15 mouse cellular contexts compared by ENCODE assay signal in genomic region chr10:80572477-80572876, GRCm38 (mm10). TPM values are rescaled to one million over a fixed set of nuclear protein-coding genes. Genes with fewer than 3 reads are reported as not detected.
DNase-seq lines count a peak whose midpoint lies in the region; ATAC-seq and TF ChIP-seq lines count a peak whose summit lies in the region.
"Had no signal": no experiment of that assay in that cellular context is flagged by ENCODE, and none has a peak within 500 bp of the region (broad histone marks: within the 10 kb centered on the region; RNA-seq: fewer than 3 reads in every experiment).

No protein-coding gene starts in this region.

- peaks cover 15% of the 10 kb centered on the region for H3K36me3 ChIP-seq in heart, embryonic 10.5 days
- peaks cover 53% of the 10 kb centered on the region for H3K36me3 ChIP-seq in E14TG2a.4 (ENCODE audit: insufficient read depth, low read length)
- H3K36me3 ChIP-seq in liver, embryonic 16.5 days (ENCODE audit: control insufficient read depth, insufficient read depth): peaks cover 10% of the 10 kb centered on the region
- H3K36me3 ChIP-seq in hindbrain, embryonic 10.5 days: peaks cover 12% of the 10 kb centered on the region

- DNase-seq in heart, embryonic 10.5 days (ENCODE audit: low spot score): no peak
- no peak for DNase-seq in heart, postnatal 25 days (ENCODE audit: low spot score)
- DNase-seq in hindbrain, embryonic 10.5 days (ENCODE audit: low spot score): no peak
- no peak for DNase-seq in MN1 (ENCODE audit: low spot score)
- no peak for DNase-seq in retina, embryonic 14.5 days (ENCODE audit: low spot score)
- DNase-seq: heart, adult 11 months; heart, postnatal 4 days; kidney, postnatal 36 days; lung, adult 2 months had no signal

- ATAC-seq in erythroblast, adult 5-6 weeks (replicated peaks; ENCODE audit: low FRiP score, poor library complexity, severe bottlenecking): peak; percentile 33
- ATAC-seq in liver, embryonic 16.5 days (ENCODE audit: low read depth): peak; percentile 49
- ATAC-seq: intestine, embryonic 15.5 days had no signal

- H3K27ac ChIP-seq in heart, embryonic 10.5 days: peak overlapping the region; percentile 83; the same call in 1 of the 2 replicates
- peak overlapping the region; percentile 98 for H3K27ac ChIP-seq in liver, embryonic 16.5 days (ENCODE audit: low read length)
- H3K27ac ChIP-seq in hindbrain, embryonic 10.5 days: no peak overlapping the region

- no peak overlapping the region for H3K4me3 ChIP-seq in heart, embryonic 10.5 days
- H3K4me3 ChIP-seq in E14TG2a.4 (replicated peaks; ENCODE audit: low read length): peak overlapping the region; percentile 72; the same call in 1 of the 2 replicates
- peak overlapping the region; percentile 85 for H3K4me3 ChIP-seq in liver, embryonic 16.5 days (ENCODE audit: low read depth, low read length)
- H3K4me3 ChIP-seq in hindbrain, embryonic 10.5 days: no peak overlapping the region
- H3K4me3 ChIP-seq: intestine, embryonic 15.5 days; midbrain, embryonic 10.5 days; myocyte had no signal

- peaks cover 92% of the 10 kb centered on the region for H3K4me1 ChIP-seq in heart, embryonic 10.5 days
- peaks cover 88% of the 10 kb centered on the region for H3K4me1 ChIP-seq in E14TG2a.4 (replicated peaks; ENCODE audit: low read depth, low read length)
- peaks cover 69% of the 10 kb centered on the region for H3K4me1 ChIP-seq in liver, embryonic 16.5 days (ENCODE audit: control insufficient read depth, low read depth, low read length)
- peaks cover 91% of the 10 kb centered on the region for H3K4me1 ChIP-seq in hindbrain, embryonic 10.5 days (replicated peaks)

- no peak for TF ChIP-seq CTCF in E14TG2a.4 (conservative IDR thresholded peaks at IDR 0.05; ENCODE audit: low read length)

- 93% methylated on average over 2 of the region's 2 CpGs for WGBS in heart, embryonic 10.5 days
- 13% methylated on average over 2 of the region's 2 CpGs for WGBS in liver, embryonic 16.5 days (ENCODE audit: insufficient replicate concordance)
- 91% methylated on average over 2 of the region's 2 CpGs for WGBS in hindbrain, embryonic 10.5 days

- H3K27me3 ChIP-seq in heart, embryonic 10.5 days (ENCODE audit: insufficient read depth, poor library complexity, severe bottlenecking): no peaks in the 10 kb centered on the region
- H3K27me3 ChIP-seq in E14TG2a.4 (ENCODE audit: insufficient read depth, low read length): no peaks in the 10 kb centered on the region
- H3K27me3 ChIP-seq in liver, embryonic 16.5 days (ENCODE audit: control insufficient read depth, insufficient read depth, low read depth, low read length): no peaks in the 10 kb centered on the region
- H3K27me3 ChIP-seq in hindbrain, embryonic 10.5 days (ENCODE audit: insufficient read depth, poor library complexity, severe bottlenecking): 0 out of 2 replicates have a peak, but pooled peaks cover 3% of the 10 kb centered on the region
- H3K27me3 ChIP-seq: intestine, embryonic 15.5 days had no signal

- H3K9me3 ChIP-seq in heart, embryonic 10.5 days: no peaks in the 10 kb centered on the region
- H3K9me3 ChIP-seq in E14TG2a.4 (ENCODE audit: low read length): no peaks in the 10 kb centered on the region
- H3K9me3 ChIP-seq in liver, embryonic 16.5 days (replicated peaks; ENCODE audit: control insufficient read depth, low read length): no peaks in the 10 kb centered on the region
- H3K9me3 ChIP-seq in hindbrain, embryonic 10.5 days: no peaks in the 10 kb centered on the region
- H3K9me3 ChIP-seq: intestine, embryonic 15.5 days; midbrain, embryonic 10.5 days had no signal

- peak overlapping the region; percentile 96 for H3K4me2 ChIP-seq in liver, embryonic 16.5 days (ENCODE audit: low read depth, low read length)
- H3K4me2 ChIP-seq: intestine, embryonic 15.5 days had no signal

- intact Hi-C loops in heart, postnatal 25 days (cut with DNase I): no loop called here

- peak overlapping the region; percentile 87 for H3K9ac ChIP-seq in liver, embryonic 16.5 days (ENCODE audit: low read depth, low read length)

RNA-seq across cellular contexts. Expression of gene Klf16, which starts 4.6 kb away (rescaled TPM):
- polyA plus RNA-seq in heart, embryonic 10.5 days (2016; fragmentation: Nextera tagmentation; extraction: Ambion mirVana): 7.9 and 8.1 TPM in 2 replicates
- total RNA-seq in heart, postnatal 25 days (2021): 1 to 10 TPM; 3.0 to 4.5 TPM
- 0.96 and 1.0 TPM in 2 replicates for total RNA-seq in erythroblast, adult 5-6 weeks (2015; ENCODE audit: low replicate concordance)
- total RNA-seq in erythroblast, adult 5-6 weeks (2017; ENCODE audit: low replicate concordance): 2.3 and 4.2 TPM in 2 replicates
- polyA plus RNA-seq in liver, embryonic 16.5 days (2015; fragmentation: Nextera tagmentation; extraction: Ambion mirVana): 9.6 and 10.7 TPM in 2 replicates
- polyA plus RNA-seq in hindbrain, embryonic 10.5 days (2016; fragmentation: Nextera tagmentation; extraction: Ambion mirVana): 6.9 and 7.3 TPM in 2 replicates

RNA-seq across cellular contexts. Expression of gene Rexo1, which starts 11.1 kb away (rescaled TPM):
- 25.1 and 26.9 TPM in 2 replicates for polyA plus RNA-seq in heart, embryonic 10.5 days (2016; fragmentation: Nextera tagmentation; extraction: Ambion mirVana)
- total RNA-seq in heart, postnatal 25 days (2021): 10 to 100 TPM; 11.1 to 12.2 TPM
- total RNA-seq in erythroblast, adult 5-6 weeks (2015; ENCODE audit: low replicate concordance): 18.0 and 20.2 TPM in 2 replicates
- 10.7 and 12.0 TPM in 2 replicates for total RNA-seq in erythroblast, adult 5-6 weeks (2017; ENCODE audit: low replicate concordance)
- polyA plus RNA-seq in liver, embryonic 16.5 days (2015; fragmentation: Nextera tagmentation; extraction: Ambion mirVana): 10.9 and 12.1 TPM in 2 replicates
- polyA plus RNA-seq in hindbrain, embryonic 10.5 days (2016; fragmentation: Nextera tagmentation; extraction: Ambion mirVana): 33.3 and 38.5 TPM in 2 replicates

RNA-seq across cellular contexts. Expression of gene Abhd17a, which starts 17.7 kb away (rescaled TPM):
- polyA plus RNA-seq in heart, embryonic 10.5 days (2016; fragmentation: Nextera tagmentation; extraction: Ambion mirVana): 94.1 and 120 TPM in 2 replicates
- total RNA-seq in heart, postnatal 25 days (2021): 10 to 100 TPM; 50.1 to 51.1 TPM
- total RNA-seq in erythroblast, adult 5-6 weeks (2015; ENCODE audit: low replicate concordance): 23.6 and 66.1 TPM in 2 replicates
- 2.0 and 7.7 TPM in 2 replicates for total RNA-seq in erythroblast, adult 5-6 weeks (2017; ENCODE audit: low replicate concordance)
- 31.4 and 35.9 TPM in 2 replicates for polyA plus RNA-seq in liver, embryonic 16.5 days (2015; fragmentation: Nextera tagmentation; extraction: Ambion mirVana)
- 89.1 and 109 TPM in 2 replicates for polyA plus RNA-seq in hindbrain, embryonic 10.5 days (2016; fragmentation: Nextera tagmentation; extraction: Ambion mirVana)

RNA-seq across cellular contexts. Expression of gene Scamp4, which starts 30.2 kb away (rescaled TPM):
- polyA plus RNA-seq in heart, embryonic 10.5 days (2016; fragmentation: Nextera tagmentation; extraction: Ambion mirVana): 97.4 and 97.9 TPM in 2 replicates
- 10 to 100 TPM; 21.0 to 21.7 TPM for total RNA-seq in heart, postnatal 25 days (2021)
- 7.3 and 14.0 TPM in 2 replicates for total RNA-seq in erythroblast, adult 5-6 weeks (2015; ENCODE audit: low replicate concordance)
- 2.6 and 3.1 TPM in 2 replicates for total RNA-seq in erythroblast, adult 5-6 weeks (2017; ENCODE audit: low replicate concordance)
- 35.3 and 38.3 TPM in 2 replicates for polyA plus RNA-seq in liver, embryonic 16.5 days (2015; fragmentation: Nextera tagmentation; extraction: Ambion mirVana)
- polyA plus RNA-seq in hindbrain, embryonic 10.5 days (2016; fragmentation: Nextera tagmentation; extraction: Ambion mirVana): 89.9 and 92.0 TPM in 2 replicates

RNA-seq across cellular contexts. Expression of gene Adat3, which starts 30.2 kb away (rescaled TPM):
- polyA plus RNA-seq in heart, embryonic 10.5 days (2016; fragmentation: Nextera tagmentation; extraction: Ambion mirVana): 5.8 and 9.3 TPM in 2 replicates
- 1 to 10 TPM in 1 of 2 experiments, under 1 TPM in 1; 0.84 to 1.2 TPM for total RNA-seq in heart, postnatal 25 days (2021)
- total RNA-seq in erythroblast, adult 5-6 weeks (2015; ENCODE audit: low replicate concordance): not detected in 2 replicates
- total RNA-seq in erythroblast, adult 5-6 weeks (2017; ENCODE audit: low replicate concordance): 0.94 TPM in 1 of 2 replicates, not detected in the other
- polyA plus RNA-seq in liver, embryonic 16.5 days (2015; fragmentation: Nextera tagmentation; extraction: Ambion mirVana): 3.2 and 3.7 TPM in 2 replicates
- 11.0 and 11.3 TPM in 2 replicates for polyA plus RNA-seq in hindbrain, embryonic 10.5 days (2016; fragmentation: Nextera tagmentation; extraction: Ambion mirVana)

Comparison
In these comparisons a context has a peak if more than half of its experiments do, and no peak if none do; other contexts are left out.
1. H3K4me3 ChIP-seq: peak in E14TG2a.4 (single experiment) and liver, embryonic 16.5 days (single experiment); none in heart, embryonic 10.5 days (single experiment) and hindbrain, embryonic 10.5 days (single experiment).